Mouse (Mus musculus) liver, embryonic 13.5 days (tissue): Measurements from ENCODE around the gene Ttc16. TPM values are rescaled to one million over a fixed set of nuclear protein-coding genes. Genes with fewer than 3 reads are reported as not detected.
A peak's percentile ranks its signal among the peaks of the same experiment; 100 is the strongest.

ENCODE experiments used
- ATAC-seq: fragments of 200-750 bp; cut with Nextera tagmentation; 2 replicates; pipeline ENCODE4 v1.8.0; 2017; ENCODE audit warnings: low read depth, mild to moderate bottlenecking, moderate number of reproducible peaks, moderate library complexity
- DNase-seq: peaks from one replicate; pipeline ENCODE4 v3.0.0; 2022
- H3K27ac ChIP-seq: fragments of 300-500 bp; sonication (generic); 2 replicates; pipeline ENCODE4 v1.5.1; 2015; ENCODE audit warnings: moderate library complexity, mild to moderate bottlenecking, inconsistent platforms
- H3K27me3 ChIP-seq: fragments of 300-500 bp; sonication (generic); 2 replicates; pipeline ENCODE4 v1.6.1; 2015; ENCODE audit warnings: mild to moderate bottlenecking, inconsistent platforms
- H3K36me3 ChIP-seq: fragments of 300-500 bp; sonication (generic); 2 replicates; pipeline ENCODE4 v1.6.1; 2015; ENCODE audit warnings: mild to moderate bottlenecking, inconsistent platforms
- H3K4me1 ChIP-seq: fragments of 300-500 bp; sonication (generic); replicated peaks from 2 replicates; pipeline ENCODE4 v1.6.1; 2015; ENCODE audit warnings: inconsistent platforms
- H3K4me2 ChIP-seq: fragments of 300-500 bp; sonication (generic); 2 replicates; pipeline ENCODE4 v1.6.1; 2015; ENCODE audit warnings: inconsistent platforms, mild to moderate bottlenecking, moderate library complexity
- H3K4me3 ChIP-seq: fragments of 300-500 bp; sonication (generic); replicated peaks from 2 replicates; pipeline ENCODE4 v1.5.1; 2015; ENCODE audit warnings: mild to moderate bottlenecking, inconsistent platforms
- H3K9ac ChIP-seq: fragments of 300-500 bp; sonication (generic); 2 replicates; pipeline ENCODE4 v1.6.1; 2015; ENCODE audit warnings: mild to moderate bottlenecking, inconsistent platforms
- H3K9me3 ChIP-seq: fragments of 300-500 bp; sonication (generic); replicated peaks from 2 replicates; pipeline ENCODE4 v1.6.1; 2016; ENCODE audit warnings: inconsistent platforms
- WGBS: fragments of 180-500 bp; shearing (Covaris S2); methylation state at CpG from one replicate; pipeline ENCODE4 v1.1.7; 2015; ENCODE audit not compliant: insufficient replicate concordance; 5-methylcytosine and 5-hydroxymethylcytosine counted together
- polyA plus RNA-seq: library from polyadenylated mRNA; unstranded; fragments of >200 nt; fragmentation: Nextera tagmentation; extraction: Ambion mirVana; gene quantifications from 2 replicates; pipeline ENCODE4 v1.2.1, GENCODE M21; 2015

Ttc16 gene
- polyA plus RNA-seq, 1 experiment from 2014 or later: 0.07 TPM

GRCm38 (mm10) chr2:32758503-32758902 is 16.9 kb downstream of the Ttc16 start:
- DNase-seq (no peak), ATAC-seq (no peak)
- H3K4me3 ChIP-seq: no peak overlapping the region
- H3K36me3 ChIP-seq: peaks cover 28% of the 10 kb centered on the region
- H3K4me2 ChIP-seq: no peak overlapping the region
- H3K4me1 ChIP-seq: peaks cover 21% of the 10 kb centered on the region
- WGBS: 76% methylated on average over 8 of the region's 8 CpGs
- H3K27me3 ChIP-seq: no peaks in the 10 kb centered on the region
- no peaks in the 10 kb centered on the region for H3K9me3 ChIP-seq
- no peak overlapping the region for H3K27ac ChIP-seq
- no peak overlapping the region for H3K9ac ChIP-seq

DNA sequence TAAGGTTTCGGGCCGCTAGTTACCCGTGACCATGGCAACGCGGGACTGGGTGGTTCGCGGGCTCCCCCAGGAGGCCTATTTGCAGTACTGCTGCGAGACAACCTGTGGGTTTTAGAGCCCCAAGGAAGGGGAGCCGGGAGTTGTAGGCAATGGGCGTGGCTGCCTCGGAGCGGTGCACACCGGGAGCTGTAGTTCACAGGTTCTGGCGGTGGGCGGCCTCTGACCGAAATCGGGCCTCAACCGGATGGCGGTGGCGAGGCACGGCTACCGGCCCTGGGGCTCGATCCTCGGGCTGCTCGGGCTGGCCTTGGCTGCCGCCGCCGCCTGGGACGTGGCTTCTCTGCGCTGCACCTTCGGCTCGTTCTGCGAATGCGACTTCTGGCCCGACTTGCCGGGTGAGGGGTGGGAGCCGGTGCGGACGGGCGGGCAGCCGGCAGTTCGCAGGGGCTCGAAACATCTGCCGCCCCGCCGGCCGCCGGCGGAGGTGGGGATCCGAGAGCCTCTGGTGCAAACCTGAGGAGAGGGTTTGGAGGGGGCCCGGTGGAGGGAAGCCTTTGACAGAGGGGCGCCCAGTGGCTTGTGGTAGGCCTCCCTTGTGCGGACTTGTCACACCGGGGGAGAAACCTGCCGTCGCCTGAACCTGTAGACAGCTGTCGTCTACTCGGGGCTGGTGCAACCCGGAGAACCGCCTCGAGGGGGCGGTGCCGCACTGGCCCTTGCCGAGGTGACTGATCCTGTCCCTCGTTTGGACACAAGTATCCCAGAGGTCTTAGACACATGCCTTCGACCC is 18.2 kb downstream of the Ttc16 start, which contains the start of gene Tor2a:
Gene Tor2a (plus strand): TSS at position 179 of the 790 bp plus-strand sequence.
- Histone ChIP-seq H3K9me3 (no peaks in the 10 kb centered on the region), H3K4me1 (peaks cover 21% of the 10 kb centered on the region), H3K36me3 (peaks cover 27% of the 10 kb centered on the region), H3K9ac (peak within 1 kb of the TSS; percentile 87), H3K4me3 (peak within 1 kb of the TSS; percentile 70), H3K4me2 (peak within 1 kb of the TSS; percentile 90), H3K27me3 (no peaks in the 10 kb centered on the region), H3K27ac (peak within 1 kb of the TSS; percentile 74)
- peak; percentile 96 for DNase-seq
- peak; percentile 90 for ATAC-seq
- WGBS: under 1% methylated on average over 66 of the region's 66 CpGs

- no peak overlapping the region for H3K27ac ChIP-seq
- H3K4me3 ChIP-seq: peak overlapping the region; percentile 70
- no peak for DNase-seq
- peak overlapping the region; percentile 90 for H3K4me2 ChIP-seq
- no peaks in the 10 kb centered on the region for H3K9me3 ChIP-seq
- H3K9ac ChIP-seq: no peak overlapping the region
- peaks cover 21% of the 10 kb centered on the region for H3K4me1 ChIP-seq
- peaks cover 21% of the 10 kb centered on the region for H3K36me3 ChIP-seq
- no peak for ATAC-seq
- no peaks in the 10 kb centered on the region for H3K27me3 ChIP-seq
- 33% methylated on average over 6 of the region's 6 CpGs for WGBS
Observed at GRCm38 (mm10) chr2:32756674-32757055, 18.8 kb downstream of the Ttc16 start.

GRCm38 (mm10) chr2:32752181-32752580 is 23.3 kb downstream of the Ttc16 start:
- H3K9ac ChIP-seq: no peak overlapping the region
- 68% methylated on average over 10 of the region's 10 CpGs for WGBS
- no peak for ATAC-seq
- H3K4me2 ChIP-seq: peak overlapping the region; percentile 40
- H3K36me3 ChIP-seq: 0 out of 2 replicates have a peak, but pooled peaks cover 11% of the 10 kb centered on the region
- H3K27ac ChIP-seq: no peak overlapping the region
- no peaks in the 10 kb centered on the region for H3K9me3 ChIP-seq
- no peak overlapping the region for H3K4me3 ChIP-seq
- H3K27me3 ChIP-seq: no peaks in the 10 kb centered on the region
- no peak for DNase-seq
- peaks cover 8% of the 10 kb centered on the region; the same call in 1 of the 2 replicates for H3K4me1 ChIP-seq

- Histone ChIP-seq H3K36me3 (0 out of 2 replicates have a peak, but pooled peaks cover 11% of the 10 kb centered on the region), H3K27me3 (no peaks in the 10 kb centered on the region), H3K4me3 (peak overlapping the region; percentile 23; the same call in 1 of the 2 replicates), H3K9me3 (no peaks in the 10 kb centered on the region), H3K27ac (no peak overlapping the region), H3K4me2 (peak overlapping the region; percentile 40), H3K9ac (no peak overlapping the region), H3K4me1 (peaks cover 5% of the 10 kb centered on the region; the same call in 1 of the 2 replicates)
- ATAC-seq (no peak), DNase-seq (no peak)
- 58% methylated on average over 9 of the region's 10 CpGs for WGBS
Observed at GRCm38 (mm10) chr2:32751665-32752033, 23.8 kb downstream of the Ttc16 start.

DNA sequence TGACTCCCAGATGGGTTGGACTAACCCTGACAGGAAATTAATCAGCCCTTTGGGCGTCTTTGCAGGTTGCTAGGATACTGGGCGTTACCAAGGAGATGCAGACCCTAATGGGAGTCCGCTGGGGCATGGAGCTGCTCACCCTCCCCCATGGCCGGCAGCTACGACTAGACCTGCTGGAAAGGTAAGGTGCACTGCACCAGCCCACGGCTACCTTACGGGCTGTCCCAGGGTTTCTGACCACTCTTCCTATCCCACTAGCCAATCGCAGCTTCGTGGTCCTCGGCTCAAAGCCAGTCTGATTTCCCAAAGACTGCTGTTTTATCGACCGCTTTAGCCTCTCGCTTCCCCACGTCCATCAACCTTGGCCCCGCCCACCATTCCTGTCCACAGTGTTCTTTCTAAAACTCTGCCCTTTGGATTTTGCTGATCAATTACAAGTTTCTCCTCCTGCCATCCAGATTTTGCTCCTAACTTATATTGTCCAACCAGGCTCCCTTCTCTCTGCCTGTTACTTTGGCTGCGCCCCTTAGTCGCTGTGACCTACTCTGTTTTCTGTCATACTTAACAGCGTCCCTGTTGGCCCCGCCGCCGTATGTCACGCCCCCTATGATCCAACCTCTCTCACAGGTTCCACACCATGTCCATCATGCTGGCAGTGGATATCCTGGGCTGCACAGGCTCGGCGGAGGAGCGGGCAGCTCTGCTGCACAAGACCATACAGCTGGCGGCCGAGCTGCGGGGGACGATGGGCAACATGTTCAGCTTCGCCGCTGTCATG is 24.4 kb downstream of the Ttc16 start:
- Histone ChIP-seq H3K36me3 (0 out of 2 replicates have a peak, but pooled peaks cover 11% of the 10 kb centered on the region), H3K4me3 (peak overlapping the region; percentile 23), H3K27ac (no peak overlapping the region), H3K27me3 (no peaks in the 10 kb centered on the region), H3K4me1 (0 out of 2 replicates have a peak, but pooled peaks cover 4% of the 10 kb centered on the region), H3K9ac (no peak overlapping the region), H3K9me3 (no peaks in the 10 kb centered on the region), H3K4me2 (peak overlapping the region; percentile 40)
- DNase-seq (no peak), ATAC-seq (peak; percentile 69)
- WGBS: 66% methylated on average over 31 of the region's 31 CpGs

- H3K36me3 ChIP-seq: 0 out of 2 replicates have a peak, but pooled peaks cover 11% of the 10 kb centered on the region
- no peak overlapping the region for H3K4me2 ChIP-seq
- 0 out of 2 replicates have a peak, but pooled peaks cover 4% of the 10 kb centered on the region for H3K4me1 ChIP-seq
- no peak for ATAC-seq
- no peak for DNase-seq
- H3K27me3 ChIP-seq: no peaks in the 10 kb centered on the region
- no peak overlapping the region for H3K9ac ChIP-seq
- 71% methylated on average over 7 of the region's 7 CpGs for WGBS
- no peak overlapping the region for H3K27ac ChIP-seq
- no peaks in the 10 kb centered on the region for H3K9me3 ChIP-seq
- no peak overlapping the region for H3K4me3 ChIP-seq
Observed at GRCm38 (mm10) chr2:32750199-32750598, 25.2 kb downstream of the Ttc16 start.

DNA sequence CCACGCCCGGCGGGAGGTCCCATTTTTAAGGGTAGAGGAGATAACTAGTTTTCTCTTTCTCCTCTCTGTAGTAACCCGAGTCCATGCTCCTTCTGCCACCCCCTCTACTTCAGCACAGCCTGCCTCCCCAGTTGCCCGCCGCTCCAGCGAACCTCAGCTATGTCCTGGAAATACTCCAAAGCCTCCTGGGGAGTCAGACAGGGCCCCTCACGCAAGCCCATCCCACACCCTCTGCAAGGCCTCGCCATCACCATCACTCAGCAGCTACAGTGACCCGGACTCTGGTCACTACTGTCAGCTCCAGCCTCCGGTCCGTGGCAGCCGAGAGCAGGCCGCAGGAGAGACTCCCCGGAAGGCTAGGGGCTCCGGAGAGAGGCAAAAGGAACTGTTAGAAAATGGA is 26.4 kb downstream of the Ttc16 start:
- DNase-seq: no peak
- Histone ChIP-seq H3K27ac (no peak overlapping the region), H3K36me3 (0 out of 2 replicates have a peak, but pooled peaks cover 11% of the 10 kb centered on the region), H3K4me3 (no peak overlapping the region), H3K27me3 (no peaks in the 10 kb centered on the region), H3K9ac (no peak overlapping the region), H3K4me1 (0 out of 2 replicates have a peak, but pooled peaks cover 4% of the 10 kb centered on the region), H3K4me2 (no peak overlapping the region), H3K9me3 (no peaks in the 10 kb centered on the region)
- WGBS: 83% methylated on average over 16 of the region's 16 CpGs
- ATAC-seq: no peak

DNA sequence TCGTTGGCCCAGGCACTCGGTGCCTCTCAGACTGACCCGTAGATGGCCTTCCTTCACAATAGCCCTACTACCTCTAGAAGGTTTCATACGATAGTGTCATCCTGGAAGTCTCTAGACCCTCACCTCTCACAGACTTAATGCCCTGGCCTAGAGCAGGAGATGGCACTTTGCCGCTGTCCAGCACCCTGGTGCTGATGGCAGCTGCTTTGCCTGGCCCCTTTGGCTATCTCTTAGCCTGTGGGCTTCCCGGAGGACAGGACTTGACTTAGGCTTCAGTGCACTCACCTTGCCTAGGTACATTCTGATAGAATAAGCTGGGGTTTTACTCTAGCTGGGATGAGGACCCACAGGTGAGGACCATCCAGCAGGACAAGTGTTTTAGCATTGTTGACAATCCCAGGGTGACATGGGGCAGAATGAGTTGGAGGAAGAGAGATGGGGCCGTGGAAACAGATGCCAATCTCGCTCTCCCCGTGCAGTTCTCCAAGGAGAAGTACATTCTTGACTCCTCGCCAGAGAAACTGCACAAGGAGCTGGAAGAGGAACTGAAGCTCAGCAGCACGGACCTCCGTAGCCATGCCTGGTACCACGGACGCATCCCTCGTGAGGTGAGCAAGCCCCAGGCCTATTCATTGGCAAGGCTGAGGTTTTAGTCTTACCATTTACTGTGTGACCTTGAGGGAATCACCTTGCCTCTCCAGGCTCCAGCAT is 31.0 kb downstream of the Ttc16 start:
- H3K4me2 ChIP-seq: no peak overlapping the region
- peaks cover 10% of the 10 kb centered on the region for H3K4me1 ChIP-seq
- ATAC-seq (no peak), DNase-seq (no peak)
- H3K27me3 ChIP-seq: peaks cover 28% of the 10 kb centered on the region
- no peak overlapping the region for H3K27ac ChIP-seq
- H3K36me3 ChIP-seq: 0 out of 2 replicates have a peak, but pooled peaks cover 3% of the 10 kb centered on the region
- WGBS: 65% methylated on average over 15 of the region's 15 CpGs
- H3K9me3 ChIP-seq: no peaks in the 10 kb centered on the region
- H3K4me3 ChIP-seq: no peak overlapping the region
- H3K9ac ChIP-seq: no peak overlapping the region

- H3K4me1 ChIP-seq: peaks cover 10% of the 10 kb centered on the region
- H3K27me3 ChIP-seq: peaks cover 28% of the 10 kb centered on the region
- H3K9ac ChIP-seq: no peak overlapping the region
- DNase-seq: no peak
- no peaks in the 10 kb centered on the region for H3K9me3 ChIP-seq
- ATAC-seq: no peak
- H3K36me3 ChIP-seq: no peaks in the 10 kb centered on the region
- no peak overlapping the region for H3K4me3 ChIP-seq
- H3K4me2 ChIP-seq: 0 out of 2 replicates have a peak overlapping the region, but pooled peaks have one; percentile 61
- no peak overlapping the region for H3K27ac ChIP-seq
- WGBS: 69% methylated on average over 18 of the region's 18 CpGs
Observed at GRCm38 (mm10) chr2:32742173-32742531, 33.3 kb downstream of the Ttc16 start.
